ENCODE assay signal across 11 mouse cellular contexts in genomic region chr8:111551511-111552130, GRCm38 (mm10).
"Had no signal": no experiment of that assay in that cellular context is flagged by ENCODE, and none has a peak within 500 bp of the region (broad histone marks: within the 10 kb centered on the region; RNA-seq: fewer than 3 reads in every experiment).

No protein-coding gene starts in this region.

- H3K27me3 ChIP-seq: kidney, embryonic 15.5 days; limb, embryonic 15.5 days; liver, embryonic 12.5 days; lung, embryonic 15.5 days; midbrain, embryonic 12.5 days had no signal

- H3K36me3 ChIP-seq: kidney, embryonic 15.5 days; limb, embryonic 15.5 days; liver, embryonic 12.5 days; lung, embryonic 15.5 days; midbrain, embryonic 12.5 days had no signal

- DNase-seq: kidney, postnatal 14 days; layer of hippocampus, postnatal 36 days; lung, postnatal 14 days; right cerebral cortex, postnatal 14 days; thymus, postnatal 4 days had no signal

- H3K9ac ChIP-seq: kidney, embryonic 15.5 days; limb, embryonic 15.5 days; liver, embryonic 12.5 days; lung, embryonic 15.5 days; midbrain, embryonic 12.5 days had no signal

- H3K4me2 ChIP-seq: kidney, embryonic 15.5 days; limb, embryonic 15.5 days; liver, embryonic 12.5 days; lung, embryonic 15.5 days; midbrain, embryonic 12.5 days had no signal

- H3K27ac ChIP-seq: limb, embryonic 15.5 days; liver, embryonic 12.5 days; midbrain, embryonic 12.5 days had no signal

- H3K4me3 ChIP-seq: kidney, embryonic 15.5 days; limb, embryonic 15.5 days; liver, embryonic 12.5 days; lung, embryonic 15.5 days; midbrain, embryonic 12.5 days had no signal

- ATAC-seq: liver, embryonic 12.5 days; midbrain, embryonic 16.5 days had no signal

- H3K9me3 ChIP-seq: kidney, embryonic 15.5 days; limb, embryonic 15.5 days; liver, embryonic 12.5 days; lung, embryonic 15.5 days; midbrain, embryonic 12.5 days had no signal
